In the genomic region with DNA sequence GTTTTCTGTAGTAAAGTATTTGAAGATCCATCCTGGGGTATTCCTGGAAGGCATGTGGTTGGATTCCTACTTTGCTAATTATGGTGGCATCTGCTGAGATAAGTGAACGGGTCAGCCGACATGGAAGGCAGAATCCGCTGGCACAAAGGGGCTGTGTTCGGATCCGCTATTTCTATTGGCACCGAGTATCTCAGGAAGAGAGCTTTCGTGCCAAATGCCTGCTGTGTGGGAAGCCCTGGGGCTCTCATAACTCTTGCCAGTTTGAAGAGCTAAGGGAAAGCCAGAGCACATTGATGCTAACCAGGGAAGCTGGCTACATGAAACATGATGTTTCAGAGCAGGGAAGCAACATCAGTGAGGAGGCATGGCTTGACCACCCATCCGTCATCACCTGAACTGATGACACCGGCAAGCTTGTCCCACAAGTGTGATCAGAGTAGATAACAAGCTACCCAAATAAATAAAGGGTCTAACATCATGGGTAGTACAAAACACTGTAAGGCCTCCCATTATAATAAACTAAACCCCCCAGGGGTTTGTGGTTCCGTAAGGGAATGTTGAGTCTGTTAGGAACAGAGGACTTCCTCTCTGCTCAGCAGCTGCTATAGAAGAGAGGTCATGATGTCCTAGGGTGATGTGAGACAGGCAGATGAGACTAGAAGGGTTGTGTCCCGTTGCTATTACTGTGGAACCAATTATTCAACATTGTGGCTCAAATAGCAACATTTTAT, we compare ENCODE assay signal across 11 mouse cellular contexts. TPM values are rescaled to one million over a fixed set of nuclear protein-coding genes. Genes with fewer than 3 reads are reported as not detected.
A peak's percentile ranks its signal among the peaks of the same experiment; 100 is the strongest.
DNase-seq lines count a peak whose midpoint lies in the region.
"Had no signal": no experiment of that assay in that cellular context is flagged by ENCODE, and none has a peak within 500 bp of the region (broad histone marks: within the 10 kb centered on the region; RNA-seq: fewer than 3 reads in every experiment).

No protein-coding gene starts in this region.

- DNase-seq in heart, adult 11 months, result peak; percentile 87
- no peak for DNase-seq in heart, postnatal 4 days
- DNase-seq in testis, postnatal 10 days (ENCODE audit: low spot score), result peak; percentile 15
- no peak for DNase-seq in testis, postnatal 14 days (ENCODE audit: low spot score)
- DNase-seq in cerebellum, postnatal 14 days, result peak; percentile 63 to 68
- DNase-seq in spleen, adult 12 weeks (ENCODE audit: low spot score), result no peak
- no peak for DNase-seq in thymus, postnatal 4 days
- DNase-seq: lung, embryonic 14.5 days had no signal

RNA-seq across cellular contexts. Expression of a gene that starts 13.3 kb away (rescaled TPM):
- total RNA-seq in heart, postnatal 4 days (2021), result 1 to 10 TPM; 8.6 to 9.8 TPM
- total RNA-seq: left cerebral cortex, adult 2 months; megakaryocyte progenitor cell, adult 5-6 weeks had no signal

RNA-seq across cellular contexts. Expression of a gene that starts 20.2 kb away (rescaled TPM):
- 10 to 100 TPM; 68.4 to 69.1 TPM for total RNA-seq in heart, postnatal 4 days (2021)

RNA-seq across cellular contexts. Expression of a gene that starts 20.4 kb away (rescaled TPM):
- 10 to 100 TPM in 1 of 2 experiments, 1 to 10 TPM in 1; 9.9 to 11.7 TPM for total RNA-seq in heart, postnatal 4 days (2021)

RNA-seq across cellular contexts. Expression of a gene that starts 40.3 kb away (rescaled TPM):
- not detected for total RNA-seq in heart, postnatal 4 days (2021)
- total RNA-seq: heart, postnatal 10 days; left cerebral cortex, adult 2 months; megakaryocyte progenitor cell, adult 5-6 weeks had no signal

Comparison
In these comparisons a context has a peak if more than half of its experiments do, and no peak if none do; other contexts are left out.
1. DNase-seq: peak in heart, adult 11 months (single experiment), testis, postnatal 10 days (single experiment) and cerebellum, postnatal 14 days (2 of 2); none in heart, postnatal 4 days (single experiment), testis, postnatal 14 days (single experiment), spleen, adult 12 weeks (single experiment) and thymus, postnatal 4 days (single experiment).